Mouse (Mus musculus) midbrain, postnatal 0 days (tissue): ENCODE data around the gene Gsto2. TPM values are rescaled to one million over a fixed set of nuclear protein-coding genes. Genes with fewer than 3 reads are reported as not detected.

Experiments
- ATAC-seq: fragments of 200-750 bp; cut with Nextera tagmentation; 2 replicates; pipeline ENCODE4 v1.8.0; 2017; ENCODE audit warnings: moderate number of reproducible peaks, mild to moderate bottlenecking, moderate TSS enrichment, moderate library complexity; ENCODE audit not compliant: low FRiP score
- DNase-seq: peaks from one replicate; pipeline ENCODE4 v3.0.0-alpha.2; 2015; ENCODE audit warnings: low spot score
- H3K27ac ChIP-seq: fragments of 300-500 bp; sonication (generic); 2 replicates; pipeline ENCODE4 v1.5.1; 2014; ENCODE audit warnings: low read depth, mild to moderate bottlenecking, low read length, mixed read lengths
- H3K27me3 ChIP-seq: fragments of 300-500 bp; sonication (generic); 2 replicates; pipeline ENCODE4 v1.6.1; 2014; ENCODE audit warnings: low read length, control low read depth, mixed read lengths; ENCODE audit not compliant: insufficient read depth
- H3K36me3 ChIP-seq: fragments of 300-500 bp; sonication (generic); 2 replicates; pipeline ENCODE4 v1.6.1; 2014; ENCODE audit warnings: low read length, control low read depth, mixed read lengths; ENCODE audit not compliant: insufficient read depth
- H3K4me1 ChIP-seq: fragments of 300-500 bp; sonication (generic); 2 replicates; pipeline ENCODE4 v1.6.1; 2014; ENCODE audit warnings: mild to moderate bottlenecking, control low read depth, antibody characterized with exemption, low read length, mixed read lengths; ENCODE audit not compliant: insufficient read depth
- H3K4me2 ChIP-seq: fragments of 300-500 bp; sonication (generic); 2 replicates; pipeline ENCODE4 v1.6.1; 2014; ENCODE audit warnings: low read depth, mild to moderate bottlenecking, low read length, mixed read lengths; ENCODE audit not compliant: poor library complexity, severe bottlenecking
- H3K4me3 ChIP-seq: fragments of 300-500 bp; sonication (generic); 2 replicates; pipeline ENCODE4 v1.5.1; 2014; ENCODE audit warnings: low read depth, mild to moderate bottlenecking, low read length, moderate library complexity
- H3K9ac ChIP-seq: fragments of 300-500 bp; sonication (generic); replicated peaks from 2 replicates; pipeline ENCODE4 v1.6.1; 2014; ENCODE audit warnings: mild to moderate bottlenecking, low read length, moderate library complexity, mixed read lengths; ENCODE audit not compliant: poor library complexity, severe bottlenecking
- H3K9me3 ChIP-seq: fragments of 300-500 bp; sonication (generic); 2 replicates; pipeline ENCODE4 v1.6.1; 2016; ENCODE audit warnings: low read length, control low read depth
- CTCF ChIP-seq: IDR thresholded peaks from 2 replicates; pipeline ENCODE4 v1.5.1; 2016; ENCODE audit warnings: antibody characterized with exemption, mild to moderate bottlenecking
- WGBS: fragments of 180-500 bp; shearing (Covaris S2); extraction: QIAGEN DNeasy Blood & Tissue Kit; methylation state at CpG from one replicate; pipeline ENCODE4 v1.1.7; 2014; 5-methylcytosine and 5-hydroxymethylcytosine counted together
- polyA plus RNA-seq: library from polyadenylated mRNA; unstranded; fragments of >200 nt; fragmentation: Nextera tagmentation; extraction: Ambion mirVana; gene quantifications from 2 replicates; pipeline ENCODE4 v1.2.1, GENCODE M21; 2015
- total RNA-seq: library from RNA; depleted of rRNA; stranded (reverse); fragments of >200 nt; gene quantifications from 2 replicates; pipeline ENCODE4 v1.2.3, GENCODE M21; 2014

The Gsto2 gene
- total and polyA plus RNA-seq, 2 experiments from 2014 or later = 0.16 to 1.1 TPM

DNA sequence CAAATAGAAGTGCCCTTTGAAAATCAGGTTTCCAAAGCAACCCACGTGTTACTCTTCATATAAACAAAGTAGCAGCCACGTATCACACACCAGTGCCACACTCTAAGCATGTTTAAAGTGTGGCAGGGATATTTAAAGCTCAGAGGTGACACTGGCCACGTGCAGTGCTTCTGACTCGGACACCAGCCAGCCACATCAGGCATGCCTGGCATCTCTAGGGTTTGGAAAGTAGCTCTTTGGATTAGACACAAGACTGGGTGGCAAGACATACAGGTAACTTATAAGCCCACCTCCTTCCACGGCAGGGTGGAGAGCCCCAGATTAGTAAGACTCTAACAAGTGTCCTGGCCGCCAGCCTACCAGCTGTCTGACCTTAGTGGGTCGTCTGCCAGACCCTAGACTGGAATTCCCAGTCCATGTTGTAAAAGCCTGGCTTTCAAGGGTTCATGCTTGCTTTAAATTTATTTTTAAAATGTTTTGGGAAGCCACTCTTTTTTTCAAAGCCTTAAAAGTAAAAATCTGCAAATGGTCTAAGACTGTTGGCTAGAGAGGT lies 19.9 kb downstream of the Gsto2 start:
- ATAC-seq (no peak), DNase-seq (no peak)
- Histone ChIP-seq H3K9me3 (no peaks in the 10 kb centered on the region), H3K36me3 (no peaks in the 10 kb centered on the region), H3K4me1 (no peaks in the 10 kb centered on the region), H3K27ac (no peak overlapping the region), H3K9ac (no peak overlapping the region), H3K4me3 (no peak overlapping the region), H3K27me3 (no peaks in the 10 kb centered on the region), H3K4me2 (no peak overlapping the region)
- TF ChIP-seq CTCF = no peak
- WGBS = 74% methylated on average over 7 of the region's 7 CpGs

DNA sequence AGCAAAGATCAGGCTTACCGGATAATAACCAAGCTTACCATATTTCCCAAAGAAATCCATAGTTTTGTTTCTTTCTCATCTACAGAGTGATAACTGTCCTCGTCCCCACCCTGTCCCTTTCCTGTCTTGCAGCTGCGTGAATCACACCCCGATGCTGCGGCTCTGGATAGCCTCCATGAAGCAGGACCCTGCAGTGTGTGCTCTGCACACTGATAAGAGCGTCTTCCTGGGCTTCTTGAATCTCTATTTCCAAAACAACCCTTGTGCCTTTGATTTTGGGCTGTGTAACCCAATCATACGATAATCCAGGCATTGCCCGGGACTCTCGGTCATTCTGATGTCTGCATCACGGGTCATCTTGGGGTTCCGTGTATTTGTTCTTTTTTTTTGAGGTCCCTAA lies 20.6 kb downstream of the Gsto2 start:
- no peak for ATAC-seq
- 91% methylated on average over 11 of the region's 11 CpGs for WGBS
- TF ChIP-seq CTCF = no peak

DNA sequence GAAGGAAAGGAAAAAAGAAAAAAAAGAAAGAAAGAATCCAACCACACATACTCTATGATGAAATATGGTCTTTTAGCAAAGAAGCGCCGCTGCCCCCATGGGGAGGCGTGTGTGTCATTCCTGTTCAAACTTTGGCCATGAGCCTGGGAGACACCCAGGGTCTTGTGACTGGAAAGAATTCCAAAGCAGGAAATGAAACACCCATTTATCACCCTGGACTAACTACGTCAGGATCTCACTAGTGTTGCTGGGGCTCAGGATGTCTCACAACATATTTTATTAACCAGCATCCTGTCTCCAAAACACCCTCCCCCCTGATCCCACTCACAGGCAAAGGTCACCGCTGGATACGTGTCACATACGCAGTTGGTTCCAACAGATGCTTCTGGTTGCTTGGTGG lies 21.3 kb downstream of the Gsto2 start:
- no peaks in the 10 kb centered on the region for H3K4me1 ChIP-seq
- DNase-seq (no peak), ATAC-seq (no peak)
- no peak overlapping the region for H3K27ac ChIP-seq
- WGBS = 85% methylated on average over 7 of the region's 7 CpGs
- no peaks in the 10 kb centered on the region for H3K36me3 ChIP-seq
- no peaks in the 10 kb centered on the region for H3K9me3 ChIP-seq
- H3K27me3 ChIP-seq = no peaks in the 10 kb centered on the region
- H3K4me3 ChIP-seq = no peak overlapping the region
- no peak overlapping the region for H3K9ac ChIP-seq
- H3K4me2 ChIP-seq = no peak overlapping the region
- no peak for TF ChIP-seq CTCF

More for the DNA sequence above, 20.6 kb downstream of the Gsto2 start:
- Histone ChIP-seq H3K9me3 (no peaks in the 10 kb centered on the region), H3K27ac (no peak overlapping the region), H3K4me2 (no peak overlapping the region), H3K4me1 (no peaks in the 10 kb centered on the region), H3K36me3 (no peaks in the 10 kb centered on the region), H3K4me3 (no peak overlapping the region), H3K27me3 (no peaks in the 10 kb centered on the region), H3K9ac (no peak overlapping the region)
- DNase-seq = no peak

DNA sequence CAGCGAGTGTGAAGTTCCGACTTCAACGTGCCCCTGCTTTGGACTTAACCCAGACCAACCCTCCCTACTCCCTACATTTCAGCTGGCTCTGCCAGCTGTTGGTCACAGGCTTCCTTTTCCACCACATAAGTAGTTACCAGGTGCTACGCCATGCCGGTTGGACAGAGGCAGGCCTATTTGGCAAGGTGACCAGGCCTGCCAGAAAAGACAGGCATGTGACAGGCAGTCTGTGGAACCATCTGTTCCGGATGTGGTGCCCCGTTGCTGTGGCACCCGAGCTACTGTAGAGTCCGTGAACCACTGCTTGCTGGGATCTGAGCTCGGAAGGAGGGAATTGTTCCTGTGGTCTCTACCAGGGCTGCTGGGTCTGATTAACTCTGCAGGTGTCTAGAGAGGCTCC lies 22.1 kb downstream of the Gsto2 start:
- no peak for TF ChIP-seq CTCF
- Histone ChIP-seq H3K4me3 (no peak overlapping the region), H3K9me3 (no peaks in the 10 kb centered on the region), H3K36me3 (no peaks in the 10 kb centered on the region), H3K4me2 (no peak overlapping the region), H3K27me3 (no peaks in the 10 kb centered on the region), H3K9ac (no peak overlapping the region), H3K27ac (no peak overlapping the region), H3K4me1 (no peaks in the 10 kb centered on the region)
- 85% methylated on average over 10 of the region's 10 CpGs for WGBS
- ATAC-seq (no peak), DNase-seq (no peak)

DNA sequence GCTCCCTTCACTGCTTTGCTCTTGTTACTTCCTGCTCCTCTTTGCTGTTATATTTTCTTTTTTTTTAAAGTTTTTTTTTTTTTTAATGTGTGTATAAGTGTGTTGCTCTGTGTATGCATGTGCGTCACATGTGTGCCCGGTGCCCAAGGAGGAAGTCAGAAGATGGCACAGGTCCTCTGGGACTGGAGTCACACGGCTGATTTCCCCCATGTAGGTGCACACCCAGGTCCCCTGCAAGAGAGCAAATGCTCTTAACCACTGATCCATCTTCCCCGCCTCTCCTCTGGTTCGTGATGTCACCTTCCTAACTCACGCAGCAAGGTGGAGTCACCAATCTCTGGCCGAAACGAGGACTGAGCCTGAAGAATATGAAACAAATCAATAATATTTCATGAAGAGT lies 22.7 kb downstream of the Gsto2 start:
- Histone ChIP-seq H3K9me3 (no peaks in the 10 kb centered on the region), H3K4me3 (no peak overlapping the region), H3K36me3 (no peaks in the 10 kb centered on the region), H3K4me1 (no peaks in the 10 kb centered on the region), H3K9ac (no peak overlapping the region), H3K27me3 (no peaks in the 10 kb centered on the region), H3K27ac (no peak overlapping the region), H3K4me2 (no peak overlapping the region)
- TF ChIP-seq CTCF = no peak
- 93% methylated on average over 8 of the region's 8 CpGs for WGBS
- no peak for DNase-seq
- ATAC-seq = no peak

DNA sequence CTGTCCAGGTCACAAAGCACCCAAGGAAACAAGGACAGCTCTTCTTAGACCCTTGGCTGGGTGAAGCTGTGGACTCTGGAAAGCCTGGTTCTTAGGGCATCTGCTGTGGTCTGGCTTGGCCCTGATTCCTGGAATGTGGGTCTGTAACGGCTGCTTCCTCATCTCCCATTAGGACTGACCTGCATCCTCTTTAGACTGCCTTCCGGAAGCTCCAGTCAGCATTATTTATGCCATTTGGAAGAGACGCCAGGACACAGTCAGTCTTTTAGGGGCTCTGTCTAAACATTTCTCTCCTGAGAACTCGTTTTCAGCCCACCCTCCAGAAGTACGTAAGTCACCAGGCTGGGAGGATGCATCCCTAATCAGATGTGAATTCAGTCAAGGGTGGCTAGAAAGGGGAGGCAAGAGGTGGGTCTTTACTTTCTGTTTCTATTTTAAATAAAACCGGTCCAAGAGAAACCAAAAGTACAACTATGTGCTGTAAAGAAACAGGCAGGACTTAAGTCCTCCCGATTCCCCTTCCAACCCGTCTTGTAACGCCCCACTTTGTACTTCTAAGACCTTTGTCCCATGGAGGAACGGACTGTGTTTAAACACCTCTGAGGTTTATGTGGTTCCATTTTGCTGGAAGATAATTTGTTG lies 25.3 kb downstream of the Gsto2 start:
- ATAC-seq = no peak
- H3K9ac ChIP-seq = no peak overlapping the region

More for the DNA sequence above, 25.3 kb downstream of the Gsto2 start:
- DNase-seq = no peak
- no peaks in the 10 kb centered on the region for H3K36me3 ChIP-seq
- no peak overlapping the region for H3K4me3 ChIP-seq
- H3K4me1 ChIP-seq = no peaks in the 10 kb centered on the region
- H3K27me3 ChIP-seq = no peaks in the 10 kb centered on the region
- no peak overlapping the region for H3K27ac ChIP-seq
- H3K9me3 ChIP-seq = no peaks in the 10 kb centered on the region
- H3K4me2 ChIP-seq = no peak overlapping the region
- TF ChIP-seq CTCF = no peak
- 75% methylated on average over 10 of the region's 10 CpGs for WGBS
